Mouse (Mus musculus) hindbrain, embryonic 12.5 days (tissue): ENCODE measurements at regions not wholly inside any gene's neighbourhood (a gene's known extent, or its start where the extent isn't known, plus 50 kb on each side); places are given as distances from the start of the nearest gene placed in this dataset.
A peak's percentile ranks its signal among the peaks of the same experiment; 100 is the strongest.

Experiments used
- ATAC-seq: fragments of 200-750 bp; cut with Nextera tagmentation; 2 replicates; pipeline ENCODE4 v1.8.0; 2017; ENCODE audit warnings: moderate TSS enrichment; ENCODE audit not compliant: low FRiP score
- H3K27ac ChIP-seq: fragments of 300-500 bp; sonication (generic); 2 replicates; pipeline ENCODE4 v1.5.1; 2016; ENCODE audit warnings: mild to moderate bottlenecking
- H3K27me3 ChIP-seq: fragments of 300-500 bp; sonication (generic); 2 replicates; pipeline ENCODE4 v1.6.1; 2016; ENCODE audit warnings: mild to moderate bottlenecking
- H3K36me3 ChIP-seq: fragments of 300-500 bp; sonication (generic); 2 replicates; pipeline ENCODE4 v1.6.1; 2016; ENCODE audit warnings: mild to moderate bottlenecking
- H3K4me1 ChIP-seq: fragments of 300-500 bp; sonication (generic); 2 replicates; pipeline ENCODE4 v1.6.1; 2016
- H3K4me2 ChIP-seq: fragments of 300-500 bp; sonication (generic); replicated peaks from 2 replicates; pipeline ENCODE4 v1.6.1; 2016; ENCODE audit warnings: mild to moderate bottlenecking
- H3K4me3 ChIP-seq: fragments of 300-500 bp; sonication (generic); 2 replicates; pipeline ENCODE4 v1.5.1; 2016; ENCODE audit warnings: mild to moderate bottlenecking
- H3K9ac ChIP-seq: fragments of 300-500 bp; sonication (generic); 2 replicates; pipeline ENCODE4 v1.6.1; 2016; ENCODE audit warnings: mild to moderate bottlenecking, moderate library complexity
- H3K9me3 ChIP-seq: fragments of 300-500 bp; sonication (generic); replicated peaks from 2 replicates; pipeline ENCODE4 v1.6.1; 2016; ENCODE audit warnings: mild to moderate bottlenecking
- WGBS: fragments of 180-500 bp; shearing (Covaris S2); methylation state at CpG from one replicate; pipeline ENCODE4 v1.1.7; 2016; 5-methylcytosine and 5-hydroxymethylcytosine counted together

DNA sequence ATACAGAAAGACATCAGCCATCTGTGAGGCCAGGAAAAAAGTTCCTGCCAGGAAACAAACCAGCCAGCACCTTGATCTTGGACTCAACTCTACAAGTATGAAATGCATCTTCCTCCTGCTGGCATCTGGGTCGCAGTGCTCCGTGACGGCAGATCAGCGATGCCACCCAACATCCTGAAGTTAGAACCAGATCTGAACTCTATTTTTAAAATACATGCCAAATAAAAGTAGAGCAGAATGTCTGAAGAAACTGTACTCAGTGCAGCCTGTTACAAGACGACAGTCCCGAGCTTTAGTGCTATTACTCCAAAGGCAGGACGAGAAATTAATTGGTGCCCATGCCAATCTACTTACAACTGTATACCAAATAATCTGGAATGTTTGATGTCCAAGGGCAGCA is 80.2 kb downstream of the Kctd12 start:
- no peaks in the 10 kb centered on the region for H3K36me3 ChIP-seq
- H3K4me3 ChIP-seq: no peak overlapping the region
- H3K27me3 ChIP-seq: no peaks in the 10 kb centered on the region
- no peak overlapping the region for H3K9ac ChIP-seq
- over 99% methylated on average over 7 of the region's 7 CpGs for WGBS
- no peak overlapping the region for H3K4me2 ChIP-seq
- H3K4me1 ChIP-seq: no peaks in the 10 kb centered on the region
- H3K27ac ChIP-seq: no peak overlapping the region
- ATAC-seq: no peak
- H3K9me3 ChIP-seq: no peaks in the 10 kb centered on the region

GRCm38 (mm10) chr14:102898445-102898844 is 84.0 kb downstream of the Kctd12 start:
- Histone ChIP-seq H3K9ac (no peak overlapping the region), H3K4me2 (no peak overlapping the region), H3K4me1 (no peaks in the 10 kb centered on the region), H3K27ac (no peak overlapping the region), H3K9me3 (no peaks in the 10 kb centered on the region), H3K4me3 (no peak overlapping the region), H3K36me3 (no peaks in the 10 kb centered on the region), H3K27me3 (no peaks in the 10 kb centered on the region)
- no peak for ATAC-seq
- 90% methylated on average over 4 of the region's 4 CpGs for WGBS

DNA sequence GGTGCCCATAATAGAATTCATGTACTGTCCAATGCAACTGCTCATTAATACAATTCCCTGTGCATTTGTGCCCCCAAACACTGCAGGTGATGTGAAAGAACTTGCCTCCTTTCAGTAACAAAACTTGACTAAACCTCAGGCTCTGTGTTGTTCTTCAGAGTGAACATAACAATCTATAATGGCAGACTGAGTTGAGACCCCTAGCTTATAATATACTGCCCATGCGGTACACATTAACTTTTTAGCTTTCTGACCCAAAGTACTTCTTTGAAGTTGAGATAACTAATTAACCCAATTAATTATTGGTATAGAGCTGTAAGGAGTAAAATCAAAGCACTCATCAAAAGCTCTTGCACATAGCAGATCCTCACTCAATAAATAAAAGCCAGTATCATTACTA is 85.4 kb downstream of the Kctd12 start:
- Histone ChIP-seq H3K9ac (no peak overlapping the region), H3K27me3 (no peaks in the 10 kb centered on the region), H3K4me1 (no peaks in the 10 kb centered on the region), H3K4me2 (no peak overlapping the region), H3K9me3 (no peaks in the 10 kb centered on the region), H3K36me3 (no peaks in the 10 kb centered on the region), H3K27ac (no peak overlapping the region), H3K4me3 (no peak overlapping the region)
- no peak for ATAC-seq
- 95% methylated on average over 1 of the region's 1 CpGs for WGBS

GRCm38 (mm10) chr14:102896527-102896926 is 85.9 kb downstream of the Kctd12 start:
- H3K36me3 ChIP-seq: no peaks in the 10 kb centered on the region
- no peak for ATAC-seq
- WGBS: 88% methylated on average over 3 of the region's 3 CpGs
- no peaks in the 10 kb centered on the region for H3K4me1 ChIP-seq
- H3K9ac ChIP-seq: no peak overlapping the region
- H3K4me2 ChIP-seq: no peak overlapping the region
- no peaks in the 10 kb centered on the region for H3K9me3 ChIP-seq
- H3K27ac ChIP-seq: no peak overlapping the region
- no peaks in the 10 kb centered on the region for H3K27me3 ChIP-seq
- H3K4me3 ChIP-seq: no peak overlapping the region

DNA sequence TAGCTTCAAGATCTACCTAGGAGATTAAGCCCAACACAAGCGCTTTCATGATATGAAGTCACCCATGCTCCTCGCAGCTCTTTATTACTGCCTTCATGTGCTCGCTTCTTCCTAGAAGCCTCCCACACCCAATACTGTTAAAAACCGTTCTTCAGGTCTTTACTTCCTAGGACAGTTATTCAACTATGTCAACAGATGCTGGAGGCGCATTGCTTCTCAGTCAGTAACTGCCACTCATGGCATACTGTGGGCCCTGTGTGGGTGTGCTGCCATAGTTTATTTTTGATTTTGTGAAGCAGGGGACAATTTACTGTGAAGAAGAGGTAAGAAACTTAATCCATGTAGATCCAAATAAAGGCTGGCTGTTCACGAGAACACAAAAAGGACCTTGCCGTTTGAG is 89.2 kb downstream of the Kctd12 start:
- H3K4me3 ChIP-seq: no peak overlapping the region
- H3K27me3 ChIP-seq: no peaks in the 10 kb centered on the region
- H3K36me3 ChIP-seq: no peaks in the 10 kb centered on the region
- no peak overlapping the region for H3K9ac ChIP-seq
- no peak overlapping the region for H3K4me2 ChIP-seq
- ATAC-seq: no peak
- 86% methylated on average over 7 of the region's 7 CpGs for WGBS
- H3K27ac ChIP-seq: no peak overlapping the region
- no peaks in the 10 kb centered on the region for H3K9me3 ChIP-seq
- H3K4me1 ChIP-seq: no peaks in the 10 kb centered on the region

GRCm38 (mm10) chr14:102891552-102891951 is 90.9 kb downstream of the Kctd12 start:
- Histone ChIP-seq H3K9ac (no peak overlapping the region), H3K27me3 (no peaks in the 10 kb centered on the region), H3K4me1 (no peaks in the 10 kb centered on the region), H3K4me2 (no peak overlapping the region), H3K27ac (no peak overlapping the region), H3K36me3 (no peaks in the 10 kb centered on the region), H3K4me3 (no peak overlapping the region), H3K9me3 (no peaks in the 10 kb centered on the region)
- WGBS: 52% methylated on average over 4 of the region's 4 CpGs
- no peak for ATAC-seq

DNA sequence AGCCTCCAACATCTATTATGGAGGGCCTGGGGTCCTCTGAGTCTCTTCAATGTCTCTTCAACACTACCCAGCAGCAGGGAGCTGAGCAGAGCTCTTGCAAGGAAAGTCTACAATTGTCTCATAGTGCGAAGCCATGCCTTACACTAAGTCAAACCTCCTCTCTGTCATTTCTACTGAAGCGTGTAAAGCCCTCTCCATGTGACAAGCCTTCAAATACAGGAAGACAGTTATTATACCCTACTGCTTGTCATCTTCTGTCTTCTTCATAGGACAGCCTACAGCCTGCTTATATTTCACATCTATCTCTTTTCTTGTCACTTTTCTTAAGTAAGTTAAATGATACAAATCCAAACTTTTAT is 97.2 kb downstream of the Kctd12 start:
- 93% methylated on average over 2 of the region's 2 CpGs for WGBS
- no peak overlapping the region for H3K27ac ChIP-seq
- H3K4me1 ChIP-seq: no peaks in the 10 kb centered on the region
- H3K9me3 ChIP-seq: no peaks in the 10 kb centered on the region
- H3K4me3 ChIP-seq: no peak overlapping the region
- no peak for ATAC-seq
- no peak overlapping the region for H3K4me2 ChIP-seq
- no peaks in the 10 kb centered on the region for H3K27me3 ChIP-seq
- no peak overlapping the region for H3K9ac ChIP-seq
- H3K36me3 ChIP-seq: no peaks in the 10 kb centered on the region

GRCm38 (mm10) chr14:102884539-102885239 is 97.7 kb downstream of the Kctd12 start:
- 89% methylated on average over 10 of the region's 10 CpGs for WGBS
- H3K9ac ChIP-seq: no peak overlapping the region
- no peaks in the 10 kb centered on the region for H3K27me3 ChIP-seq
- no peaks in the 10 kb centered on the region for H3K36me3 ChIP-seq
- no peaks in the 10 kb centered on the region for H3K4me1 ChIP-seq
- H3K4me2 ChIP-seq: no peak overlapping the region
- no peak overlapping the region for H3K27ac ChIP-seq
- no peaks in the 10 kb centered on the region for H3K9me3 ChIP-seq
- no peak overlapping the region for H3K4me3 ChIP-seq
- no peak for ATAC-seq

- Histone ChIP-seq H3K4me2 (no peak overlapping the region), H3K9ac (no peak overlapping the region), H3K36me3 (no peaks in the 10 kb centered on the region), H3K9me3 (no peaks in the 10 kb centered on the region), H3K27me3 (no peaks in the 10 kb centered on the region), H3K27ac (no peak overlapping the region), H3K4me3 (no peak overlapping the region), H3K4me1 (no peaks in the 10 kb centered on the region)
- WGBS: 84% methylated on average over 15 of the region's 15 CpGs
- ATAC-seq: peak; percentile 56; the same call in 1 of the 2 replicates
Measured at GRCm38 (mm10) chr14:102883344-102884122, 98.9 kb downstream of the Kctd12 start.

GRCm38 (mm10) chr14:102882281-102882680 is 100.2 kb downstream of the Kctd12 start:
- Histone ChIP-seq H3K9ac (no peak overlapping the region), H3K27me3 (no peaks in the 10 kb centered on the region), H3K36me3 (no peaks in the 10 kb centered on the region), H3K4me3 (no peak overlapping the region), H3K4me1 (no peaks in the 10 kb centered on the region), H3K4me2 (no peak overlapping the region), H3K9me3 (no peaks in the 10 kb centered on the region), H3K27ac (no peak overlapping the region)
- 86% methylated on average over 3 of the region's 3 CpGs for WGBS
- ATAC-seq: no peak

GRCm38 (mm10) chr14:102880658-102881083 is 101.8 kb downstream of the Kctd12 start:
- ATAC-seq: no peak
- no peaks in the 10 kb centered on the region for H3K9me3 ChIP-seq
- no peak overlapping the region for H3K9ac ChIP-seq
- no peak overlapping the region for H3K4me3 ChIP-seq
- H3K27ac ChIP-seq: no peak overlapping the region
- no peaks in the 10 kb centered on the region for H3K4me1 ChIP-seq
- no peaks in the 10 kb centered on the region for H3K36me3 ChIP-seq
- WGBS: 79% methylated on average over 1 of the region's 1 CpGs
- no peaks in the 10 kb centered on the region for H3K27me3 ChIP-seq
- H3K4me2 ChIP-seq: no peak overlapping the region

GRCm38 (mm10) chr14:102878572-102878971 is 103.9 kb downstream of the Kctd12 start:
- H3K4me1 ChIP-seq: no peaks in the 10 kb centered on the region
- H3K9me3 ChIP-seq: no peaks in the 10 kb centered on the region
- H3K4me2 ChIP-seq: no peak overlapping the region
- no peak overlapping the region for H3K4me3 ChIP-seq
- no peaks in the 10 kb centered on the region for H3K36me3 ChIP-seq
- no peak for ATAC-seq
- H3K27ac ChIP-seq: no peak overlapping the region
- WGBS: 85% methylated on average over 6 of the region's 6 CpGs
- H3K27me3 ChIP-seq: no peaks in the 10 kb centered on the region
- no peak overlapping the region for H3K9ac ChIP-seq

GRCm38 (mm10) chr14:102868160-102868559 is 114.3 kb downstream of the Kctd12 start:
- Histone ChIP-seq H3K9me3 (no peaks in the 10 kb centered on the region), H3K27me3 (no peaks in the 10 kb centered on the region), H3K9ac (no peak overlapping the region), H3K4me2 (no peak overlapping the region), H3K4me3 (no peak overlapping the region), H3K4me1 (no peaks in the 10 kb centered on the region), H3K36me3 (no peaks in the 10 kb centered on the region), H3K27ac (no peak overlapping the region)
- WGBS: 85% methylated on average over 1 of the region's 1 CpGs
- no peak for ATAC-seq
